Mouse (Mus musculus) stomach, embryonic 14.5 days (tissue): ENCODE results near the gene Lgals4. TPM values are rescaled to one million over a fixed set of nuclear protein-coding genes. Genes with fewer than 3 reads are reported as not detected.
A peak's percentile ranks its signal among the peaks of the same experiment; 100 is the strongest.

Source experiments
- ATAC-seq: fragments of 200-750 bp; cut with Nextera tagmentation; 2 replicates; pipeline ENCODE4 v1.8.0; 2017; ENCODE audit warnings: low read depth, moderate TSS enrichment; ENCODE audit not compliant: insufficient number of reproducible peaks, insufficient read depth, low FRiP score
- H3K27ac ChIP-seq: fragments of 300-500 bp; sonication (generic); 2 replicates; pipeline ENCODE4 v1.5.1; 2014; ENCODE audit warnings: mild to moderate bottlenecking, low read length, moderate library complexity, mixed read lengths
- H3K27me3 ChIP-seq: fragments of 300-500 bp; sonication (generic); 2 replicates; pipeline ENCODE4 v1.6.1; 2014; ENCODE audit warnings: low read length, control low read depth, mixed read lengths; ENCODE audit not compliant: control insufficient read depth, insufficient read depth
- H3K36me3 ChIP-seq: fragments of 300-500 bp; sonication (generic); 2 replicates; pipeline ENCODE4 v1.6.1; 2014; ENCODE audit warnings: mild to moderate bottlenecking, control low read depth, low read length, moderate library complexity, mixed read lengths; ENCODE audit not compliant: control insufficient read depth, insufficient read depth
- H3K4me1 ChIP-seq: fragments of 300-500 bp; sonication (generic); 2 replicates; pipeline ENCODE4 v1.6.1; 2014; ENCODE audit warnings: low read length, control low read depth, mixed read lengths; ENCODE audit not compliant: control insufficient read depth, insufficient read depth
- H3K4me2 ChIP-seq: fragments of 300-500 bp; sonication (generic); replicated peaks from 2 replicates; pipeline ENCODE4 v1.6.1; 2014; ENCODE audit warnings: low read depth, low read length, control low read depth
- H3K4me3 ChIP-seq: fragments of 300-500 bp; sonication (generic); 2 replicates; pipeline ENCODE4 v1.5.1; 2014; ENCODE audit warnings: low read depth, low read length, control low read depth
- H3K9ac ChIP-seq: fragments of 300-500 bp; sonication (generic); replicated peaks from 2 replicates; pipeline ENCODE4 v1.6.1; 2014; ENCODE audit warnings: low read depth, mild to moderate bottlenecking, control low read depth, low read length, moderate library complexity, mixed read lengths
- H3K9me3 ChIP-seq: fragments of 300-500 bp; sonication (generic); 2 replicates; pipeline ENCODE4 v1.6.1; 2016; ENCODE audit warnings: low read depth, low read length, control low read depth; ENCODE audit not compliant: control insufficient read depth
- WGBS: fragments of 180-500 bp; shearing (Covaris S2); extraction: QIAGEN DNeasy Blood & Tissue Kit; methylation state at CpG from one replicate; pipeline ENCODE4 v1.1.7; 2014; 5-methylcytosine and 5-hydroxymethylcytosine counted together
- polyA plus RNA-seq: library from polyadenylated mRNA; unstranded; fragments of >200 nt; fragmentation: Nextera tagmentation; extraction: Ambion mirVana; gene quantifications from 2 replicates; pipeline ENCODE4 v1.2.1, GENCODE M21; 2014

The Lgals4 gene
- polyA plus RNA-seq, 1 experiment from 2014 or later: 127 TPM

DNA sequence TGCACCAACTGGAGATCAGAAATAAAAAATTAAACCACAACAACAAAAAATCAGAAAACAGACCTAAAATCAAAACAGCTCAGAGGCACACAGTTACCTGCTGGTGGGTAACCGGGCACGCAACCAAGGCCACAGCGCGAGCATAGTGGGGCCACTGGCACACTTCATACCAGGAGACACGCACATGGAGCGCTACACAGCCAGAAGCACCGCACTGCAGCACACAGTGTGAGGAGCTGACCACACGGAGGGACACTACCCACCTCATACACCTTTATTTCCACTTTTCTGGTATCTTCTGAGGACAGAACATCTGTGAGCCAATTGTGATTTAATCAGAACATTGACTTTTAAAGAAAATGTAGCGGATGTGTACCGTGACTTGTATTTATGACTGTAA is 16.7 kb upstream of the Lgals4 start:
- Histone ChIP-seq H3K9ac (no peak overlapping the region), H3K4me2 (no peak overlapping the region), H3K36me3 (peaks cover 95% of the 10 kb centered on the region), H3K9me3 (no peaks in the 10 kb centered on the region), H3K27ac (no peak overlapping the region), H3K4me3 (no peak overlapping the region), H3K27me3 (no peaks in the 10 kb centered on the region), H3K4me1 (peaks cover 28% of the 10 kb centered on the region)
- 91% methylated on average over 10 of the region's 10 CpGs for WGBS
- no peak for ATAC-seq

DNA sequence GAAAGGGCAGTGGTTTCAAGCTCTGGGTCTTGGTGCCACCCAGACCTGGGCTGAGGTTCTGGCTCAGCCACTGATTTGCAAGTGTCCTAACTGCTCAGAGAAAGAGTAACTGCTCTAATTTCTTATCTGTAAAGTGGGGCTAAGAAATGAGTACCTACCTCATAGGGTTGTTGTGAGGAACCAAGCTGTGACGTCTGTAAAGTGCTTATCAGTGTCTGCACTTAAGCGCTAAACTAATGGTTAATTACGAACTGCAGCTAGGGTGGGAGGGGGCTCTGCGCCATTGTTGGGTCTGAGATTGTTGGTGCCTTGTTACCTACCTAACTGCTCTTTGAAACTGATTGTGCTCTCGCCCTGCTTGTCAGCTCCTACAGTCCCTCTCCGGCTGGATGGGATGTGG is 16.1 kb upstream of the Lgals4 start:
- peaks cover 26% of the 10 kb centered on the region for H3K4me1 ChIP-seq

DNA sequence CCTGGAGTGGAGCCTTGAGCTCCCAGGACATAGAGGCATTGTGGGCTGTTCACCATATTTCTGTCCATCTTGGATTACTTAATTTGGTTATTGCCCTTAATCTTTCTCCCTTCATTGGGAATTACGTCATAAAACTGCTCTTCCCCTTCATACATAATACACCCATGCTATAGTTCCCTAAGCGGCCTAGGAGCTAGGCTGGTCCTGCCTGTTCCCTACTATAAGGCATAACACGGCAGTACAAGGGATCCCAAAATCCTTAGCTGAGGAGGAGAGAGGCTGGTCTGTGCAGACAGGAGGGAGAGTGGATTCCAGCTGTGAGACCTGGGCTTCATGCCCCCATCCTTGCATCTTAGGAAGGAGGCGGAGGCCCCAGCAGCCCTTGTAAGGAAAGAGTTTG is 15.7 kb upstream of the Lgals4 start:
- no peak overlapping the region for H3K9ac ChIP-seq
- H3K4me2 ChIP-seq: no peak overlapping the region
- H3K4me3 ChIP-seq: no peak overlapping the region
- H3K9me3 ChIP-seq: no peaks in the 10 kb centered on the region
- WGBS: 81% methylated on average over 4 of the region's 4 CpGs
- ATAC-seq: no peak
- no peak overlapping the region for H3K27ac ChIP-seq
- peaks cover 22% of the 10 kb centered on the region for H3K4me1 ChIP-seq
- no peaks in the 10 kb centered on the region for H3K27me3 ChIP-seq
- H3K36me3 ChIP-seq: peaks cover 94% of the 10 kb centered on the region

More for the DNA sequence above, 16.1 kb upstream of the Lgals4 start:
- no peak overlapping the region for H3K9ac ChIP-seq
- no peaks in the 10 kb centered on the region for H3K27me3 ChIP-seq
- H3K4me3 ChIP-seq: no peak overlapping the region
- H3K4me2 ChIP-seq: no peak overlapping the region
- no peaks in the 10 kb centered on the region for H3K9me3 ChIP-seq
- H3K27ac ChIP-seq: no peak overlapping the region
- 66% methylated on average over 6 of the region's 6 CpGs for WGBS
- H3K36me3 ChIP-seq: peaks cover 96% of the 10 kb centered on the region
- no peak for ATAC-seq

DNA sequence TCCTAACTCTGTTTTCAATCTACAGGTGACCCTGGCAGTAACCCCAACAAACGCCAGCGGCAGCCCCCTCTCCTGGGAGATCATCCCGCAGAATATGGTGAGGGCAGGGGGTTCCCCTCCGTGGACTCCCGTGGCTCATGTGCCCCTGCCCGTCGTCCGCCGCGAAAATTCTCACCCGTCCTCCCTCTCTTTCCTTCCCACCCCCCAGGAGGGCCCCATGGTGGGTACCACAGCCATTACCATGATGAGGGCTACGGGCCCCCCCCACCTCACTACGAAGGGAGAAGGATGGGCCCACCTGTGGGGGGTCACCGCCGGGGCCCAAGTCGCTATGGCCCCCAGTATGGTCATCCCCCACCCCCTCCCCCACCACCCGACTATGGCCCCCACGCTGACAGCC is 15.2 kb upstream of the Lgals4 start:
- no peaks in the 10 kb centered on the region for H3K27me3 ChIP-seq
- H3K9me3 ChIP-seq: no peaks in the 10 kb centered on the region
- H3K4me1 ChIP-seq: peaks cover 20% of the 10 kb centered on the region
- no peak overlapping the region for H3K9ac ChIP-seq
- no peak overlapping the region for H3K4me2 ChIP-seq
- H3K27ac ChIP-seq: no peak overlapping the region
- peaks cover 90% of the 10 kb centered on the region for H3K36me3 ChIP-seq
- WGBS: 83% methylated on average over 18 of the region's 18 CpGs
- no peak for ATAC-seq
- H3K4me3 ChIP-seq: no peak overlapping the region

DNA sequence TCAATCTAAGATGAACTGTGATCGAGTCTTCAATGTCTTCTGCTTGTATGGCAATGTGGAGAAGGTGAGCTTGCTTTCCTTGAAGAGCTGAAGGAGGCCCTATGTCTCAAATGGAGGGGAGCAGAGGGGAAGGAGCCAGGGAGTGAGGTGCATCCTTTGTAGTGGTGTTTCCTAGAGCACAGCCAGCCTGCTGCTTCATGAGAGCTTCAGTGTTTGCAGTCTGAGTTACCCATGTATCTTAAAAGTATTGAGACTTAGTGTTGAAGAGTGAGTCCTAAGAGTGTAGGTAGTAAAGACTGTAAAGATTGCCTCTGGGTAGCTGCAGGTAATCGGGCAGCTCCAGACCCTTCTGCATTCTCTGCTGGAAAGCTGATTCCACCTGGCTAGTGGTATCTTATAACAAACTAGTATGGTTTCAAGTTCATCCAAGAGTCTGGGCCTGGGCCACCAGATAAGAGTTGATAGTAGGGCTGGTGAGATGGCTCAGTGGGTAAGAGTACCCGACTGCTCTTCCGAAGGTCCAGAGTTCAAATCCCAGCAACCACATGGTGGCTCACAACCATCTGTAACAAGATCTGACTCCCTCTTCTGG is 14.7 kb upstream of the Lgals4 start:
- no peak overlapping the region for H3K27ac ChIP-seq
- no peak for ATAC-seq
- peaks cover 23% of the 10 kb centered on the region for H3K4me1 ChIP-seq
- peaks cover 84% of the 10 kb centered on the region for H3K36me3 ChIP-seq
- H3K9ac ChIP-seq: no peak overlapping the region
- no peaks in the 10 kb centered on the region for H3K27me3 ChIP-seq
- H3K4me3 ChIP-seq: no peak overlapping the region
- WGBS: 84% methylated on average over 4 of the region's 4 CpGs
- H3K9me3 ChIP-seq: no peaks in the 10 kb centered on the region
- no peak overlapping the region for H3K4me2 ChIP-seq

- Histone ChIP-seq H3K36me3 (peaks cover 78% of the 10 kb centered on the region), H3K27me3 (no peaks in the 10 kb centered on the region), H3K9me3 (no peaks in the 10 kb centered on the region), H3K27ac (no peak overlapping the region), H3K4me1 (peaks cover 23% of the 10 kb centered on the region), H3K9ac (no peak overlapping the region), H3K4me2 (no peak overlapping the region), H3K4me3 (no peak overlapping the region)
- WGBS: 86% methylated on average over 4 of the region's 4 CpGs
- ATAC-seq: no peak
Measured at GRCm38 (mm10) chr7:28819571-28819970, 14.1 kb upstream of the Lgals4 start.

DNA sequence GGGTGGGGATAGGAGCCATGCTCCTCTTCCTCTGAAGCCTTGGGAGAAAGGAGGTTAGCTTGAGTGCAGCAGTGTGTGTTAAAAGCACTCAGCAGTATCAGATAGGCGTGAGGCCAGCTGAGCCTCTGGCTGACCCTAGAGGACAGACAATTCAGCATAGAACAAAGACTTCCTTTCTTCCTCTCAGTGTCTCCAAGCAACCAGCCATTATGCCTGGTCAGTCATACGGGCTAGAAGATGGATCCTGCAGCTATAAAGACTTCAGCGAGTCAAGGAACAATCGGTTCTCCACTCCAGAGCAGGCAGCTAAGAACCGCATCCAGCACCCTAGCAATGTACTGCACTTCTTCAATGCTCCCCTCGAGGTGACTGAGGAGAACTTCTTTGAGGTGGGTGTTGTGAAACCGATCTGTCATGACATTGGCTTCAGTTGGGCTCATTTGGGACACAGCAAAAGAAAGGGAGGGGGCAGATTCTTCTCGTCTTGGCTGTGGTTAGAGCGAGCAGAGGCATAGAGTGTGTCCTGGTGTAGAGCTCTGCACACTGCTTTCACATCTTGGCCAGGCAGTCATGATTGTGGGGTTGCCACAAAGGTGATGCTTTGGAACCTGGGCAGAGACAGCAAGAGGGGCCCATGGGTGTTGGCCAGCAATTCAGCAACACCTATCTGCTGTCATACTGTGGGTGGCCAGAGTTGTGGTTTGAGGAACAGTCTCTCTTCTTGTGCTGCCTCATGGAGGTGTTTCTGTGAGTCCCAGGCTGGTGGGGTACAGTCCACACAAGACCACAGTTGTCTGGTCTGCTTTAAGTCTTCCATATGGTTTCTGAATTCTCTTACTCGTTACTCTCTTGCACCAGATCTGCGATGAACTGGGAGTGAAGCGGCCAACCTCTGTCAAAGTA is 13.0 kb upstream of the Lgals4 start:
- Histone ChIP-seq H3K9ac (no peak overlapping the region), H3K4me2 (no peak overlapping the region), H3K27me3 (no peaks in the 10 kb centered on the region), H3K36me3 (peaks cover 68% of the 10 kb centered on the region), H3K9me3 (no peaks in the 10 kb centered on the region), H3K4me1 (peaks cover 17% of the 10 kb centered on the region; the same call in 1 of the 2 replicates), H3K27ac (peak overlapping the region; percentile 21; the same call in 1 of the 2 replicates), H3K4me3 (no peak overlapping the region)
- ATAC-seq: no peak
- 65% methylated on average over 12 of the region's 12 CpGs for WGBS

DNA sequence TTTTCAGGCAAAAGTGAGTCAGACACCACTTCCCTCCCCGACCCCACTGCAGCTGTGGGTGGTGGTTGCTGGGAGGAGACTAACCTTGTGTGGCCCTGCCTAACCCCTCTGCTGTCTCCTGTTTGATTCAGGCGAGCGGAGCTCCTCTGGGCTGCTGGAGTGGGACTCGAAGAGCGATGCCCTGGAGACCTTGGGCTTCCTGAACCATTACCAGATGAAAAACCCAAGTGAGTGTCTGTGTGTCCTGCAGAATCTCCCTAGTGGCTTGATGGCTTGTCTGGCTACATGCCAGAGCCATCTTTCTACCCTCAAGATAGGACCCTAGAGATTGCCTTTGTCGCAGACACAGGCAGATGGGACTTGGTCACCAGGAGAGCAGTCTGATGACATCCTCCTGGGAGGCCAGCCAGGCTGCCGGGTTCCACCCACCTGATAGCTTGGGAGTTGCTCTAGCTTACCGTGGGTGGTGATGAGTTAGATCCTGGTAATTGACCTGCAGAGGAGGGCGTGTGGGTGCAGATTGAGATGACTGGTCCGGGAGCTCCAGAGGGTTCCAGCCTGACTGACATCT is 12.3 kb upstream of the Lgals4 start:
- Histone ChIP-seq H3K36me3 (peaks cover 60% of the 10 kb centered on the region), H3K9ac (no peak overlapping the region), H3K4me3 (no peak overlapping the region), H3K4me1 (peaks cover 22% of the 10 kb centered on the region; the same call in 1 of the 2 replicates), H3K9me3 (no peaks in the 10 kb centered on the region), H3K4me2 (no peak overlapping the region), H3K27ac (no peak overlapping the region; the same call in 1 of the 2 replicates), H3K27me3 (no peaks in the 10 kb centered on the region)
- no peak for ATAC-seq
- WGBS: 70% methylated on average over 10 of the region's 10 CpGs
